Mouse (Mus musculus) C2C12 (cell line): Measurements from ENCODE around the gene Rgp1. TPM values are rescaled to one million over a fixed set of nuclear protein-coding genes. Genes with fewer than 3 reads are reported as not detected.

Experiments used
- H3K27me3 ChIP-seq: one replicate; pipeline ENCODE4 v1.6.1; 2011; ENCODE audit not compliant: control insufficient read depth, insufficient read depth, insufficient read length
- H3K36me3 ChIP-seq: one replicate; pipeline ENCODE4 v1.6.1; 2011; ENCODE audit not compliant: control insufficient read depth, insufficient read depth
- H3K4me3 ChIP-seq: one replicate; pipeline ENCODE4 v1.5.1; 2011; ENCODE audit warnings: mild to moderate bottlenecking, control low read depth; ENCODE audit not compliant: poor library complexity, insufficient read depth, severe bottlenecking
- H3K79me2 ChIP-seq: one replicate; pipeline ENCODE4 v1.6.1; 2011; ENCODE audit not compliant: control insufficient read depth, insufficient read depth
- H3K79me3 ChIP-seq: one replicate; pipeline ENCODE4 v1.6.1; 2011; ENCODE audit warnings: low read depth, control low read depth
- H3ac ChIP-seq: one replicate; pipeline ENCODE3; 2011; ENCODE audit warnings: low read depth; ENCODE audit not compliant: control insufficient read depth, insufficient read length
- CEBPB ChIP-seq: IDR thresholded peaks from one replicate; pipeline ENCODE4 v1.6.1; 2011; ENCODE audit warnings: low read depth, mild to moderate bottlenecking, control low read depth, moderate library complexity
- CTCF ChIP-seq: IDR thresholded peaks from one replicate; pipeline ENCODE4 v1.5.1; 2011; ENCODE audit not compliant: control insufficient read depth, insufficient read depth, insufficient read length
- FOSL1 ChIP-seq: IDR thresholded peaks from one replicate; pipeline ENCODE4 v1.8.0; 2011; ENCODE audit warnings: mild to moderate bottlenecking, low read length; ENCODE audit not compliant: poor library complexity, insufficient read depth, severe bottlenecking
- MAX ChIP-seq: IDR thresholded peaks from one replicate; pipeline ENCODE4 v1.6.1; 2011; ENCODE audit warnings: mild to moderate bottlenecking, control low read depth
- MYOD1 ChIP-seq: IDR thresholded peaks from one replicate; pipeline ENCODE4 v1.6.1; 2011; ENCODE audit warnings: low read depth; ENCODE audit not compliant: control insufficient read depth, insufficient read length
- MYOG ChIP-seq: IDR thresholded peaks from one replicate; pipeline ENCODE4 v1.6.1; 2011; ENCODE audit not compliant: control insufficient read depth, insufficient read length; ENCODE audit errors: extremely low read depth
- USF1 ChIP-seq: IDR thresholded peaks from one replicate; pipeline ENCODE4 v1.6.1; 2011; ENCODE audit warnings: low read depth, mild to moderate bottlenecking, control low read depth, moderate library complexity
- long read RNA-seq, 2 experiments: library from polyadenylated mRNA; unstranded; transcript quantifications; one replicate each; pipeline ENCODE4 v2.0.0; 2019 to 2020
- polyA plus RNA-seq: library from polyadenylated mRNA; unstranded; fragments of >200 nt; fragmentation: generic; extraction: Trizol; gene quantifications from one replicate; pipeline ENCODE4 v1.2.1, GENCODE M21; 2012; ENCODE audit warnings: missing spikeins

Gene Rgp1
- polyA plus RNA-seq: 22.6 TPM
- long read RNA-seq, experiment 1, partial matches to known transcripts: 1 of 7 reads
- long read RNA-seq, experiment 1, other reads (novel, unspliced or antisense): 6 of 7 reads
- long read RNA-seq, experiment 2, partial matches to known transcripts: 2 of 5 reads
- long read RNA-seq, experiment 2, other reads (novel, unspliced or antisense): 2 of 5 reads

DNA sequence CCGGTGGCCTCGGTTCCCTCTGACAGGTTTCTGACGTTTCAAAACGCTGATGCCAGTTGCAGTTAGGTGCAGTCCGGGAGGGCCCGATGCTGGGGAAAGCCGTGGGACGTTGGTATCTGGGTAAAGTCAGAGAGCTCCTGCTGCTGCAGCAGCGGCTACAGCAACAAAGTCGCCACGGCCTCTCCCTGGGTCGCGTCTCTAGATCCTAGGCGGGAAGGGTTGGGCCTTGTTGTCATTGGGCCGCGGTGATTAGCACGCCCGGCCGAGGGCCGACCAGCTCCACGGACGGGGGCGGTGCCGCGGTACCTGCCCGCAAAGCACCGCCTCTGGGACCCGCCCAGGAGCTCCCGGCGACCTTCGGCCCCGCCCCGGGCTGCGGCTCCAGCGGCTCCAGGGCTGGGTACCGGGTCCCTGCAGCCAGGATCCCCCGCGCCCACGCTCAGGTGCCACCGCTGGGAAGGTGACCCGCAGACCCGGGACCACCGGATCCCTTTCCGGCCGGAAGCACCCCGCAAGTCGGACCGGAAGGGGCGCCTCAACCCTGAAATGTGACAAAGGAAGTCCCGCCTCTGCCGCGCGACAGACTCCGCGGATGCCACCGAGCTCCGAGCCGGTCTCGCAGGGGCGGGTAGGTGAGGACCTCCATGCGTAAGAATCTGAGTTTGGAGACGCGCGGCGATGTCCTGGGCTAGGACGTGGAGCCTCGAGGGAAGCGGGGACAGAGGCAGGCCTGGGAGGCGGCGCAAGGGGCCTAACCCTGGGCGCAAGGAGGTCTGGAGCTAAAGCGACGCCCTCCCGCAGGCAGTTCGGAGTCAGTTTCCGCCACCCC lies at the start of gene Rgp1, which contains the start of gene Gba2:
Rgp1 (plus strand) TSS at position 340 of the 829 bp plus-strand sequence.
Gba2 (minus strand) TSS at position 498 of the 829 bp plus-strand sequence.
- TF ChIP-seq MAX (peak; percentile 28), MYOD1 (no peak)
- H3K79me2 ChIP-seq: peaks cover 33% of the 10 kb centered on the region
- no peaks in the 10 kb centered on the region for H3K27me3 ChIP-seq
- peaks cover 31% of the 10 kb centered on the region for H3K36me3 ChIP-seq
- H3K79me3 ChIP-seq: peaks cover 3% of the 10 kb centered on the region
- H3ac ChIP-seq: peak within 1 kb of the TSS; percentile 99
- H3K4me3 ChIP-seq: peak within 1 kb of the TSS; percentile 75

DNA sequence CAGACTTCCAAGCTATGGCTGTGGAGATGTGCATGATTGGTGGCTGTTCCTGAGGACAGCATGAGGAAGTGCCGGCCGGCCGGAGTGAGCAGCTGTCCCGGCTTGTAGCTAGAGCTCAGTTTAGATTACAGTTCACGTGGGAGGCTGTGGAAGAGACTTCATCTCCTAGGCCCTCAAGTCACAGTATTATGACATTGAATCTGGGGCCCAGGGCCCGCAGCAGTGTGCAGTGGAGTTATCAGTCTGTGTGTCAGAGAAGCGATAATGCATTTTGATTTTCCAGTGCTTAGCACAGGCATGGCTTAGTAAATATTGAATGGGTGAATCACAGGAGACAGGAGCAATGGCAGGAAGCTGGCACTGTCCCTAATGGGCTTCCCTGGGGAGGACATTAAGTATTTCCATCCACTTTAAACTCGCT lies 48.4 kb upstream of the Rgp1 start:
- Histone ChIP-seq H3K79me3 (no peaks in the 10 kb centered on the region), H3K36me3 (peaks cover 53% of the 10 kb centered on the region)
- TF ChIP-seq CEBPB (no peak), MYOG (no peak), FOSL1 (no peak), MYOD1 (no peak), CTCF (no peak), USF1 (no peak), MAX (no peak)

DNA sequence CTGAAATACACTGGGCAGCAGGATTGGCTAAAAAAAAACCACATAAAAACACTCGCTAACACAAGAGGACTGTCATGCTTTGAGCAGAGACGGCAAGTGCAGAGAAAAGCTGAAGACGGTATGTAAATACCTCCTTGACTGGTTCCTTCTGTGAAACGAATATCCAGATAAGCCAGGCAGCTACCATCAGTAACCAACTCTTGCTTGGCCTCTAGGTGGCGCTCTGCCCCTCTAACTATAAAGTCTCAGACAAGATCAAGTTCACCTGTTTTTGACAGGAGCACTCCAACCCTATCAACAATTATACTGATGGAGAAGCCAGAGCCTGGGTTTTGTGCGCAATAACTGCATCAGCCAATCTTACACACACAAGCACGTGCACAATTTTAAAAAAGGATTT lies 47.9 kb upstream of the Rgp1 start:
- H3K27me3 ChIP-seq: no peaks in the 10 kb centered on the region
- H3K36me3 ChIP-seq: peaks cover 58% of the 10 kb centered on the region
- H3K4me3 ChIP-seq: no peak overlapping the region
- TF ChIP-seq MYOG: no peak
- peak; percentile 44 for TF ChIP-seq CTCF
- H3ac ChIP-seq: no peak overlapping the region
- no peaks in the 10 kb centered on the region for H3K79me2 ChIP-seq
- H3K79me3 ChIP-seq: no peaks in the 10 kb centered on the region

More for the DNA sequence above, 48.4 kb upstream of the Rgp1 start:
- Histone ChIP-seq H3K27me3 (no peaks in the 10 kb centered on the region), H3K4me3 (no peak overlapping the region), H3ac (no peak overlapping the region), H3K79me2 (no peaks in the 10 kb centered on the region)

DNA sequence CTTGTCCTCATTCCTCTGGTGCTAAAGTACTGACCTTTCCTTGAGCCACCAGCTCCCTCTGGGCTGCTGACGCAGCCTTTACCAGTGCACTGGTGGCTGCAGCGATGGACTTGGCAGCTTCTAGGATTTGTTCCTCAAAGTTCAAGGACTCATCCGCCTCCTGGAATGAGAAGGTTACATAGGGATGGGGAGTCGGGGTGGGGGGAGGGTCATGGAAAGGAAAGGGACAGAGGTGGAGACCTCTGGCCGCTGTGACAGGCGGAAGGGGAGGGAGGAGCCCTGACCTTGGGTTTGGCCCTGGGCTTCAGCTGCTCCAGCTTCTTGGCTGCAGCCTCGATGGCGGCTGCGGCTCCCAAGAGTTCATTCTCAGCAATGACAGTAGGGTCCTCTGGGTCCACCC lies 45.2 kb upstream of the Rgp1 start:
- no peak for TF ChIP-seq MYOG
- TF ChIP-seq CEBPB: no peak
- no peak for TF ChIP-seq USF1
- TF ChIP-seq CTCF: no peak
- TF ChIP-seq MYOD1: no peak
- TF ChIP-seq MAX: no peak
- no peak for TF ChIP-seq FOSL1
- Histone ChIP-seq H3K79me3 (no peaks in the 10 kb centered on the region), H3K27me3 (no peaks in the 10 kb centered on the region), H3ac (no peak overlapping the region), H3K36me3 (peaks cover 85% of the 10 kb centered on the region), H3K79me2 (no peaks in the 10 kb centered on the region), H3K4me3 (no peak overlapping the region)

DNA sequence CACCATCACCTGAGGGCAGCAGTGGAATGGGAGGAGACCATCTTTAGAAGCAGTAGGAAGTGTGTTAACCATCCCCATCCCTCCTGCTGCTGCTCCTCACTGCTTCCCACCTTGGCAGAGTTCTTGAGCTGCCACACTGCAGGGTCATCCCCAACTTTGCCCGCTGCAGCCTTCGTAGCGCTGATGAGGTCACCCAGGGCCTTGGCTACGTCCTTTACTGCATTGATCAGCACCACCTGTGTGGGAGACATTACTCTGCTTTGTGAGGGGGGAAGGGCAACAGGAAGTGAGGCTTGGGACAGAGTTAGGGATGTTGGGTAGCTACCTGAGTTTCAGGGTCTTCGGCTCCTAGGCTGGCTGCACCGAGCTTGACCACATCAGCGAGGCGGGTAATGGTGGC lies 42.9 kb upstream of the Rgp1 start:
- Histone ChIP-seq H3K4me3 (no peak overlapping the region), H3K36me3 (peaks cover 98% of the 10 kb centered on the region), H3K27me3 (no peaks in the 10 kb centered on the region), H3K79me3 (no peaks in the 10 kb centered on the region), H3K79me2 (no peaks in the 10 kb centered on the region), H3ac (no peak overlapping the region)
- TF ChIP-seq CTCF (no peak), MYOG (no peak), FOSL1 (no peak), MYOD1 (no peak), CEBPB (no peak), USF1 (no peak), MAX (no peak)

DNA sequence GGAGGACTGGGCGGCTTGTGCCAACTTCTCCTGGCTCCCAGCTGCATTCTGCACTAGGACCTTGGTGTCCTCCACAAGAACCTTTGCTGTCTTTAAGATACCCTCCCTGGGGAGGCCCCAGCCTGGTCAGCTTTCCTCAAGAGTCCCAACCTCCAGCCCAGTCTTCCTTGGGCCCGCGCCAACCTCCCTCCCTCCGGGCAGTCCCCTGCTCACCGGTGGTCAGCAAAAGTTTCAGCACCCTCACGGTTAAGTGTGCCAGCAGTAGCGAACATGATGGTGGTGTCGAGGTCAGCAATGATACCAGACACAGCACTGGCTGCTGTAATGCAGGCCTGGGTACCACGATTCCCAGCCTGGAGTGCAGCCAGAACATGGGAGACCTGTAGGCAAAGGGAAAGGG lies 42.5 kb upstream of the Rgp1 start:
- H3K79me2 ChIP-seq: no peaks in the 10 kb centered on the region
- H3K27me3 ChIP-seq: no peaks in the 10 kb centered on the region
- H3K4me3 ChIP-seq: no peak overlapping the region
- no peak for TF ChIP-seq FOSL1
- no peak for TF ChIP-seq USF1
- no peak for TF ChIP-seq MAX
- TF ChIP-seq CTCF: no peak
- TF ChIP-seq MYOG: no peak
- TF ChIP-seq MYOD1: no peak
- no peak for TF ChIP-seq CEBPB
- H3K79me3 ChIP-seq: no peaks in the 10 kb centered on the region
- H3K36me3 ChIP-seq: peaks cover 97% of the 10 kb centered on the region
- H3ac ChIP-seq: no peak overlapping the region
